Mouse (Mus musculus): ENCODE measurements around the gene Oas1g. TPM values are rescaled to one million over a fixed set of nuclear protein-coding genes. Genes with fewer than 3 reads are reported as not detected.

The Oas1g gene
- total and polyA plus RNA-seq, 3 experiments, result 0.19 TPM; not detected in 2

DNA sequence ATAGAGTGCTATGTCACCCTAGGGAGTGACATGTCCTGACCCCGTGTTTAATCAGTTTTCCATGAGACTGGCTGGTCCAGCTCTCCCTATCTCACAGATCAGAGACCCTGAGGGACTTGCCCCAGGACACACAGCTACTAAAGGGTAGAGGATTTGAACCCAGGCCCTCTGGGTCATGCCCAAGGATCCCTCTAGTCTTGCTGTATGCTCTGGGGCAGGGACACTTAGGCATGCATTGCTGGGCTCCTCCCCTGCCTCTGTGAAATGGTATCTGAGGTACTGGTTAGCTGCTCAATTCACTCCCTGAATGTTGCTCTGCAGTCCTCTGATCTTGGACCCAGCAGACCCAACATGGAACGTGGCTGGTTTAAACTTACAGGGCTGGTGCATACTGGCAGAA, 15.9 kb downstream of the Oas1g start (continued):
- TF ChIP-seq CHD1 (IDR thresholded peaks at IDR 0.05; ENCODE audit: low read depth, low read length) (no peak), ZNF384 (IDR thresholded peaks at IDR 0.05; ENCODE audit: low read depth, low read length) (no peak), NRF1 (IDR thresholded peaks at IDR 0.05; ENCODE audit: low read depth, low read length) (no peak), USF1 (IDR thresholded peaks at IDR 0.05; ENCODE audit: low read depth, low read length) (no peak), JUN (IDR thresholded peaks at IDR 0.05; ENCODE audit: insufficient read depth, low read depth, low read length) (no peak)

DNA sequence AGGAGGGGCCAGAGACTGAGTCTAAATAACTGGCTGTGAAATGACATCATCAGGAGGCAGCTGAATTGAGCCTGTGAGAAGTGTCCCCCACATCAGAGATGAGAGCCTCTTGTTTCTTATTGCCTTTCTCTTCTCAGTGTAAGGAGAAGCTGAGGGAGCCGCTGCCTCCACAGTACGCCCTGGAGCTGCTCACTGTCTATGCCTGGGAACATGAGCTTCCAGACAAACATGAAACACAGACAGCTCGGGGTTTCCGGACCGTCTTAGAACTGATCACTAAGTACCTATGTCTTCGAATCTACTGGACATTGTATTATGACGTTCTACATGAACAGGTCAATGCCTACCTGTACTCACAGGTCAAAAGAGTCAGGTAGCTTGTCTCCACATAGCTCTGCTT, 16.6 kb downstream of the Oas1g start:
- in situ Hi-C loops (cut with MboI; ENCODE audit: low pct_ligation_motif_present, low pct_unique_long_range_greater_than_20kb, low sequenced_read_pairs) (no loop called here), dilution Hi-C loops (cut with MboI; ENCODE audit: extremely low pct_ligation_motif_present, extremely low pct_unique_long_range_greater_than_20kb, low sequenced_read_pairs) (no loop called here)
- H3K4me2 ChIP-seq (ENCODE audit: insufficient read depth, low read depth, poor library complexity, severe bottlenecking), result no peak overlapping the region
- no peak for DNase-seq (ENCODE audit: extremely low read depth)
- H3K36me3 ChIP-seq (replicated peaks in 1 of 2; ENCODE audit: control insufficient read depth in 1 of 2, insufficient read depth in 1 of 2, low read length in 1 of 2), result no peaks in the 10 kb centered on the region
- no peak overlapping the region for H3K4me3 ChIP-seq (replicated peaks in 1 of 3; ENCODE audit: low read depth in 2 of 3, low read length in 2 of 3, poor library complexity in 1 of 3)
- no peak overlapping the region for H3K9ac ChIP-seq (ENCODE audit: insufficient read depth, low read depth)
- TF ChIP-seq NELFE (IDR thresholded peaks at IDR 0.05; ENCODE audit: low read depth, low read length) (no peak), RAD21 (IDR thresholded peaks at IDR 0.05; ENCODE audit: low read depth, low read length) (no peak), MAX (IDR thresholded peaks at IDR 0.05; ENCODE audit: low read length) (no peak), MAFK (IDR thresholded peaks at IDR 0.05; ENCODE audit: insufficient replicate concordance, low read length) (no peak), TCF12 (IDR thresholded peaks at IDR 0.05; ENCODE audit: low read depth, low read length) (no peak), CTCF (conservative IDR thresholded peaks at IDR 0.05 in 1 of 2, IDR thresholded peaks at IDR 0.05 in 1 of 2; ENCODE audit: low read depth in 2 of 2, low read length in 2 of 2) (no peak), NRF1 (IDR thresholded peaks at IDR 0.05; ENCODE audit: low read depth, low read length) (no peak), E2F4 (IDR thresholded peaks at IDR 0.05; ENCODE audit: insufficient replicate concordance, low read depth, low read length) (no peak)
- H3K79me2 ChIP-seq (replicated peaks; ENCODE audit: control insufficient read depth, extremely low read depth, insufficient read depth, poor library complexity, severe bottlenecking), result no peaks in the 10 kb centered on the region
- peaks cover 79% of the 10 kb centered on the region for H3K27me3 ChIP-seq (replicated peaks)
- H3K9me3 ChIP-seq (replicated peaks; ENCODE audit: low read length), result peaks cover 4% of the 10 kb centered on the region
- H3K4me1 ChIP-seq (ENCODE audit: control insufficient read depth in 1 of 2, insufficient read depth in 2 of 2), result no peaks in the 10 kb centered on the region
- H3K27ac ChIP-seq (ENCODE audit: insufficient read depth, low read depth), result no peak overlapping the region

DNA sequence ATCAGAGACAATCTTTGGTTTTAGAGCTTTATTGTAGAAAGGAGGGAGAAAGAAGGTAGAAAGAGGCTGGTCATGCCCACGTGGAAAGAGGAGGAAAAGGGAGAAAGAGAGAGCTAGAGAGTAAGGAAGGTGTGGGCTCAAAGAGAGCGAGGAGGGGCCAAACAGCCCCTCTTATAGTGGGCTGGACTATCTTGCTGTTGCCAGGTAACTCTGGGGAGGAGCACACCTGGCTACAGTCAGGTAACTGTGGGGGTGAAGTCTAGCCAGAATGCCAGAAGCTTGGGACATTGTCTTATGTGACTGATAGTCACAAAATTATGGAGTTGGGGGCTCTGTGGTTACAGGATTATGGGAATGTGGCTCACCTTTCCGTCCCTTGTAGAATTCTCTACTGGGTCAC, 17.3 kb downstream of the Oas1g start:
- peaks cover 82% of the 10 kb centered on the region for H3K27me3 ChIP-seq (replicated peaks)
- peaks cover 4% of the 10 kb centered on the region for H3K9me3 ChIP-seq (replicated peaks; ENCODE audit: low read length)
- no peak overlapping the region for H3K4me3 ChIP-seq (replicated peaks in 1 of 3; ENCODE audit: low read depth in 2 of 3, low read length in 2 of 3, poor library complexity in 1 of 3)
- H3K27ac ChIP-seq (ENCODE audit: insufficient read depth, low read depth), result no peak overlapping the region
- H3K4me2 ChIP-seq (ENCODE audit: insufficient read depth, low read depth, poor library complexity, severe bottlenecking), result no peak overlapping the region
- H3K36me3 ChIP-seq (replicated peaks in 1 of 2; ENCODE audit: control insufficient read depth in 1 of 2, insufficient read depth in 1 of 2, low read length in 1 of 2), result no peaks in the 10 kb centered on the region
- dilution Hi-C loops (cut with MboI; ENCODE audit: extremely low pct_ligation_motif_present, extremely low pct_unique_long_range_greater_than_20kb, low sequenced_read_pairs), result no loop called here
- in situ Hi-C loops (cut with MboI; ENCODE audit: low pct_ligation_motif_present, low pct_unique_long_range_greater_than_20kb, low sequenced_read_pairs), result no loop called here
- no peak overlapping the region for H3K9ac ChIP-seq (ENCODE audit: insufficient read depth, low read depth)
- H3K4me1 ChIP-seq (ENCODE audit: control insufficient read depth in 1 of 2, insufficient read depth in 2 of 2), result no peaks in the 10 kb centered on the region
- TF ChIP-seq MEF2A (IDR thresholded peaks at IDR 0.05; ENCODE audit: borderline replicate concordance, low read depth, low read length) (no peak), TCF12 (IDR thresholded peaks at IDR 0.05; ENCODE audit: low read depth, low read length) (no peak), JUN (IDR thresholded peaks at IDR 0.05; ENCODE audit: insufficient read depth, low read depth, low read length) (no peak), MXI1 (IDR thresholded peaks at IDR 0.05; ENCODE audit: low read depth, low read length) (no peak), UBTF (IDR thresholded peaks at IDR 0.05; ENCODE audit: low read depth, low read length) (no peak), MAX (IDR thresholded peaks at IDR 0.05; ENCODE audit: low read length) (no peak), NELFE (IDR thresholded peaks at IDR 0.05; ENCODE audit: low read depth, low read length) (no peak), POLR2AphosphoS2 (IDR thresholded peaks at IDR 0.05; ENCODE audit: low read depth, low read length) (no peak), POLR2A (IDR thresholded peaks at IDR 0.05; ENCODE audit: low read depth, low read length) (no peak), TBP (conservative IDR thresholded peaks at IDR 0.05; ENCODE audit: low read depth, low read length) (no peak), MYC (IDR thresholded peaks at IDR 0.05; ENCODE audit: low read depth, low read length) (no peak), BHLHE40 (IDR thresholded peaks at IDR 0.05; ENCODE audit: low read depth, low read length) (no peak), EP300 (IDR thresholded peaks at IDR 0.05; ENCODE audit: low read length) (no peak), SMC3 (IDR thresholded peaks at IDR 0.05; ENCODE audit: low read depth, low read length) (no peak), HCFC1 (IDR thresholded peaks at IDR 0.05; ENCODE audit: low read depth, low read length) (no peak), GABPA (IDR thresholded peaks at IDR 0.05; ENCODE audit: insufficient replicate concordance, low read depth, low read length) (no peak)
- H3K79me2 ChIP-seq (replicated peaks; ENCODE audit: control insufficient read depth, extremely low read depth, insufficient read depth, poor library complexity, severe bottlenecking), result no peaks in the 10 kb centered on the region
- no peak for DNase-seq (ENCODE audit: extremely low read depth)
